Mouse (Mus musculus) left cerebral cortex, adult 9 months (tissue): Measurements from ENCODE around the gene Tifab.

ENCODE experiments used
- DNase-seq, 2 experiments: peaks; one replicate each; pipeline ENCODE4 v3.0.0; 2022; ENCODE audit warnings: low spot score in 2 of 2

Tifab gene

GRCm38 (mm10) chr13:56139167-56139751 lies 39.4 kb downstream of the Tifab start:
- no peak for DNase-seq

- no peak for DNase-seq
These were observed 42.5 kb downstream of the Tifab start, which contains the start of gene H2afy for GRCm38 (mm10) chr13:56136200-56136599. H2afy (minus strand) TSS chr13:56136361.

- DNase-seq: peak; percentile 51 to 82
These were observed 43.2 kb downstream of the Tifab start for GRCm38 (mm10) chr13:56135231-56136052.

GRCm38 (mm10) chr13:56134631-56135181 lies 44.0 kb downstream of the Tifab start:
- no peak for DNase-seq

GRCm38 (mm10) chr13:56134031-56134430 lies 44.7 kb downstream of the Tifab start:
- DNase-seq: no peak

GRCm38 (mm10) chr13:56132941-56133340 lies 45.7 kb downstream of the Tifab start:
- DNase-seq: no peak

GRCm38 (mm10) chr13:56132326-56132936 lies 46.3 kb downstream of the Tifab start:
- no peak for DNase-seq

- no peak for DNase-seq
These were observed 48.1 kb downstream of the Tifab start for GRCm38 (mm10) chr13:56130544-56130943.

GRCm38 (mm10) chr13:56129578-56129977 lies 49.1 kb downstream of the Tifab start:
- no peak for DNase-seq

- no peak for DNase-seq
These were observed 49.7 kb downstream of the Tifab start for GRCm38 (mm10) chr13:56129014-56129413.

- no peak for DNase-seq
These were observed 53.1 kb downstream of the Tifab start for GRCm38 (mm10) chr13:56125632-56126031.
